Mouse (Mus musculus) adipocyte (in vitro differentiated cells): ENCODE data around the gene Gm21905.

Experiments used
- DNase-seq: peaks from one replicate; pipeline ENCODE4 v3.0.0-alpha.2; 2016; ENCODE audit warnings: low spot score

Gene Gm21905

GRCm38 (mm10) chr5:67946321-67946720 is at the start of gene Gm21905:
TSS of gene Gm21905 (minus strand) at chr5:67946421.
- DNase-seq, result no peak

GRCm38 (mm10) chr5:67990426-67990825 is 44.2 kb upstream of the Gm21905 start:
- DNase-seq, result no peak

- no peak for DNase-seq
Observed at GRCm38 (mm10) chr5:67981946-67982526, 35.8 kb upstream of the Gm21905 start.

GRCm38 (mm10) chr5:67969536-67969935 is 23.3 kb upstream of the Gm21905 start:
- no peak for DNase-seq

GRCm38 (mm10) chr5:67961708-67962629 is 15.7 kb upstream of the Gm21905 start:
- no peak for DNase-seq

- DNase-seq, result no peak
Observed at GRCm38 (mm10) chr5:67955486-67955885, 9.3 kb upstream of the Gm21905 start.

GRCm38 (mm10) chr5:67954097-67954496 is 7.9 kb upstream of the Gm21905 start:
- DNase-seq, result no peak

- no peak for DNase-seq
Observed at GRCm38 (mm10) chr5:67948074-67948473, 1.9 kb upstream of the Gm21905 start.

GRCm38 (mm10) chr5:67947006-67947405 is 785 bp upstream of the Gm21905 start:
- no peak for DNase-seq

- DNase-seq, result no peak
Observed at GRCm38 (mm10) chr5:67944074-67944785, 2.0 kb downstream of the Gm21905 start.

- DNase-seq, result no peak
Observed at GRCm38 (mm10) chr5:67943199-67943598, 3.0 kb downstream of the Gm21905 start.

GRCm38 (mm10) chr5:67941369-67941768 is 4.9 kb downstream of the Gm21905 start, which contains the start of gene Gm5108:
TSS of gene Gm5108 (plus strand) at chr5:67941669.
- no peak for DNase-seq

GRCm38 (mm10) chr5:67931623-67932022 is 14.6 kb downstream of the Gm21905 start:
- no peak for DNase-seq

- no peak for DNase-seq
Observed at GRCm38 (mm10) chr5:67930584-67930983, 15.6 kb downstream of the Gm21905 start.

- no peak for DNase-seq
Observed at GRCm38 (mm10) chr5:67904555-67904954, 41.7 kb downstream of the Gm21905 start.

GRCm38 (mm10) chr5:67898921-67899320 is 47.3 kb downstream of the Gm21905 start:
- DNase-seq, result no peak

GRCm38 (mm10) chr5:67884422-67885210 is 61.6 kb downstream of the Gm21905 start:
- DNase-seq, result no peak

- no peak for DNase-seq
Observed at GRCm38 (mm10) chr5:67883564-67884171, 62.6 kb downstream of the Gm21905 start.
